Mouse (Mus musculus) liver, adult 2 months (tissue): Measurements from ENCODE around the gene Aig1. TPM values are rescaled to one million over a fixed set of nuclear protein-coding genes. Genes with fewer than 3 reads are reported as not detected.

Experiments
- DNase-seq: peaks from one replicate; pipeline ENCODE4 v3.0.0-alpha.2; 2011; ENCODE audit warnings: low read depth, low spot score; ENCODE audit errors: extremely low read depth
- H3K27ac ChIP-seq: fragments of 200-500 bp; replicated peaks from 2 replicates; pipeline ENCODE4 v1.5.1; 2012; ENCODE audit warnings: low read depth, mild to moderate bottlenecking, control low read depth, inconsistent platforms, low read length; ENCODE audit not compliant: insufficient read depth
- H3K27me3 ChIP-seq: fragments of 200-500 bp; 2 replicates; pipeline ENCODE4 v1.6.1; 2012; ENCODE audit warnings: mild to moderate bottlenecking, moderate library complexity, low read length, inconsistent platforms; ENCODE audit not compliant: control insufficient read depth, insufficient read depth
- H3K36me3 ChIP-seq: fragments of 200-500 bp; 2 replicates; pipeline ENCODE4 v1.6.1; 2012; ENCODE audit warnings: low read length, inconsistent platforms; ENCODE audit not compliant: control insufficient read depth, insufficient read depth
- H3K4me1 ChIP-seq: fragments of 200-500 bp; 2 replicates; pipeline ENCODE4 v1.6.1; 2011; ENCODE audit warnings: low read length; ENCODE audit not compliant: control insufficient read depth, insufficient read depth
- H3K4me3 ChIP-seq: fragments of 200-500 bp; 2 replicates; pipeline ENCODE4 v1.5.1; 2011; ENCODE audit warnings: low read depth, mild to moderate bottlenecking, control low read depth, low read length, moderate library complexity; ENCODE audit not compliant: insufficient read depth
- H3K79me2 ChIP-seq: fragments of 200-500 bp; 2 replicates; pipeline ENCODE4 v1.6.1; 2012; ENCODE audit warnings: inconsistent platforms, mild to moderate bottlenecking, low read length, moderate library complexity; ENCODE audit not compliant: control insufficient read depth, insufficient read depth
- H3K9ac ChIP-seq: fragments of 200-500 bp; 2 replicates; pipeline ENCODE4 v1.6.1; 2012; ENCODE audit warnings: low read depth, mild to moderate bottlenecking, control low read depth, inconsistent platforms, low read length
- CTCF ChIP-seq: fragments of 200-500 bp; IDR thresholded peaks from 2 replicates; pipeline ENCODE4 v1.5.1; 2011; ENCODE audit warnings: low read depth, low read length, control low read depth
- POLR2A ChIP-seq: fragments of 200-500 bp; IDR thresholded peaks from 2 replicates; pipeline ENCODE4 v1.6.1; 2011; ENCODE audit warnings: low read length, control low read depth; ENCODE audit not compliant: insufficient read depth; ENCODE audit errors: extremely low read depth
- WGBS: fragments of 180-500 bp; shearing (Covaris S2); methylation state at CpG from one replicate; pipeline ENCODE4 v1.1.7; 2018; 5-methylcytosine and 5-hydroxymethylcytosine counted together
- polyA plus RNA-seq: library from polyadenylated mRNA; depleted of rRNA; stranded (reverse); fragments of >200 nt; gene quantifications from 2 replicates; pipeline ENCODE4 v1.2.3, GENCODE M21; 2012
- total RNA-seq: library from RNA; depleted of rRNA; stranded (reverse); fragments of >200 nt; gene quantifications from 2 replicates; pipeline ENCODE4 v1.2.3, GENCODE M21; 2014

Gene Aig1
- total and polyA plus RNA-seq, 2 experiments: 18.9 to 37.3 TPM

GRCm38 (mm10) chr10:13770720-13771119 is 98.1 kb downstream of the Aig1 start:
- TF ChIP-seq POLR2A (no peak), CTCF (no peak)
- Histone ChIP-seq H3K36me3 (no peaks in the 10 kb centered on the region), H3K4me3 (no peak overlapping the region), H3K4me1 (no peaks in the 10 kb centered on the region), H3K27me3 (no peaks in the 10 kb centered on the region), H3K9ac (no peak overlapping the region), H3K79me2 (no peaks in the 10 kb centered on the region), H3K27ac (no peak overlapping the region)
- no peak for DNase-seq
- WGBS: 91% methylated on average over 1 of the region's 1 CpGs

- no peaks in the 10 kb centered on the region for H3K36me3 ChIP-seq
- H3K4me3 ChIP-seq: no peak overlapping the region
- no peak for DNase-seq
- no peak overlapping the region for H3K9ac ChIP-seq
- TF ChIP-seq POLR2A (no peak), CTCF (no peak)
- no peaks in the 10 kb centered on the region for H3K4me1 ChIP-seq
- 95% methylated on average over 2 of the region's 2 CpGs for WGBS
- no peaks in the 10 kb centered on the region for H3K79me2 ChIP-seq
- no peak overlapping the region for H3K27ac ChIP-seq
- no peaks in the 10 kb centered on the region for H3K27me3 ChIP-seq
These were observed 99.0 kb downstream of the Aig1 start for GRCm38 (mm10) chr10:13769789-13770188.

- DNase-seq: no peak
These were observed 99.9 kb downstream of the Aig1 start for GRCm38 (mm10) chr10:13768866-13769265.

GRCm38 (mm10) chr10:13767076-13767475 is 101.7 kb downstream of the Aig1 start:
- no peak for DNase-seq

More at GRCm38 (mm10) chr10:13768866-13769265, 99.9 kb downstream of the Aig1 start:
- Histone ChIP-seq H3K9ac (no peak overlapping the region), H3K36me3 (no peaks in the 10 kb centered on the region), H3K27me3 (no peaks in the 10 kb centered on the region), H3K27ac (no peak overlapping the region), H3K79me2 (no peaks in the 10 kb centered on the region), H3K4me3 (no peak overlapping the region), H3K4me1 (no peaks in the 10 kb centered on the region)
- TF ChIP-seq POLR2A (no peak), CTCF (no peak)

GRCm38 (mm10) chr10:13763151-13763550 is 105.6 kb downstream of the Aig1 start:
- Histone ChIP-seq H3K4me1 (no peaks in the 10 kb centered on the region), H3K36me3 (no peaks in the 10 kb centered on the region), H3K4me3 (no peak overlapping the region), H3K9ac (no peak overlapping the region), H3K27me3 (no peaks in the 10 kb centered on the region), H3K79me2 (no peaks in the 10 kb centered on the region), H3K27ac (no peak overlapping the region)
- TF ChIP-seq POLR2A (no peak), CTCF (no peak)
- WGBS: 87% methylated on average over 2 of the region's 2 CpGs
- no peak for DNase-seq

More at GRCm38 (mm10) chr10:13767076-13767475, 101.7 kb downstream of the Aig1 start:
- Histone ChIP-seq H3K36me3 (no peaks in the 10 kb centered on the region), H3K4me3 (no peak overlapping the region), H3K27me3 (no peaks in the 10 kb centered on the region), H3K27ac (no peak overlapping the region), H3K79me2 (no peaks in the 10 kb centered on the region), H3K4me1 (no peaks in the 10 kb centered on the region), H3K9ac (no peak overlapping the region)
- 94% methylated on average over 6 of the region's 6 CpGs for WGBS
- TF ChIP-seq POLR2A (no peak), CTCF (no peak)

GRCm38 (mm10) chr10:13754712-13755111 is 114.1 kb downstream of the Aig1 start:
- H3K4me3 ChIP-seq: no peak overlapping the region
- no peak overlapping the region for H3K27ac ChIP-seq
- 94% methylated on average over 1 of the region's 1 CpGs for WGBS
- no peaks in the 10 kb centered on the region for H3K36me3 ChIP-seq
- TF ChIP-seq POLR2A (no peak), CTCF (no peak)
- no peak overlapping the region for H3K9ac ChIP-seq
- H3K79me2 ChIP-seq: no peaks in the 10 kb centered on the region
- H3K27me3 ChIP-seq: no peaks in the 10 kb centered on the region
- H3K4me1 ChIP-seq: no peaks in the 10 kb centered on the region
- no peak for DNase-seq
